Mouse (Mus musculus) monocyte, adult 5-6 weeks (primary cell): ENCODE measurements around the gene Klf9. TPM values are rescaled to one million over a fixed set of nuclear protein-coding genes. Genes with fewer than 3 reads are reported as not detected.

Source experiments
- ATAC-seq: fragments of 153-309, 156-312 bp; replicated peaks from 2 replicates; pipeline ENCODE4 v1.8.0; 2017; ENCODE audit warnings: mild to moderate bottlenecking; ENCODE audit not compliant: low TSS enrichment, insufficient number of reproducible peaks, severe bottlenecking, poor library complexity, low FRiP score
- total RNA-seq: library from RNA; stranded (forward); fragments of 200-1000, 200-491, 200-594 nt; gene quantifications from 3 replicates; pipeline ENCODE4 v1.2.3, GENCODE M21; 2017

The Klf9 gene
- total RNA-seq, 1 experiment from 2014 or later, result 24.5 TPM

GRCm38 (mm10) chr19:23188986-23189385 is 48.0 kb downstream of the Klf9 start:
- no peak for ATAC-seq

GRCm38 (mm10) chr19:23189744-23190143 is 48.7 kb downstream of the Klf9 start:
- no peak for ATAC-seq

GRCm38 (mm10) chr19:23191486-23191885 is 50.5 kb downstream of the Klf9 start:
- no peak for ATAC-seq

GRCm38 (mm10) chr19:23193076-23193475 is 52.0 kb downstream of the Klf9 start:
- ATAC-seq, result no peak

GRCm38 (mm10) chr19:23202106-23202505 is 61.1 kb downstream of the Klf9 start:
- no peak for ATAC-seq

- ATAC-seq, result no peak
Observed at GRCm38 (mm10) chr19:23203505-23204053, 62.6 kb downstream of the Klf9 start.

- ATAC-seq, result no peak
Observed at GRCm38 (mm10) chr19:23211325-23211724, 70.3 kb downstream of the Klf9 start.

- no peak for ATAC-seq
Observed at GRCm38 (mm10) chr19:23214326-23214725, 73.3 kb downstream of the Klf9 start.

Other genes starting within 250 kb of the Klf9 start
- 76.1 to 132 TPM (median 86.2 TPM) in 3 replicates for gene Smc5, start 132.7 kb downstream of the Klf9 start, total RNA-seq